Mouse (Mus musculus): Measurements from ENCODE around the gene Apbb1ip. TPM values are rescaled to one million over a fixed set of nuclear protein-coding genes. Genes with fewer than 3 reads are reported as not detected.

Gene Apbb1ip
- polyA plus RNA-seq, 1 experiment from 2014 or later, result 3.1 TPM

- Histone ChIP-seq H3K36me3 (ENCODE audit: control insufficient read depth, insufficient read depth, low read length) (no peaks in the 10 kb centered on the region), H3K4me2 (ENCODE audit: low read depth, low read length) (no peak overlapping the region), H3K27ac (replicated peaks; ENCODE audit: low read depth, low read length) (no peak overlapping the region), H3K27me3 (replicated peaks; ENCODE audit: control insufficient read depth, insufficient read depth, low read length) (no peaks in the 10 kb centered on the region), H3K9me3 (ENCODE audit: control insufficient read depth, low read length) (peaks cover 18% of the 10 kb centered on the region), H3K4me1 (ENCODE audit: control insufficient read depth, insufficient read depth, low read length) (no peaks in the 10 kb centered on the region), H3K9ac (ENCODE audit: low read depth, low read length) (no peak overlapping the region), H3K4me3 (ENCODE audit: low read depth, low read length) (no peak overlapping the region)
- ATAC-seq (ENCODE audit: low read depth) (no peak), DNase-seq (ENCODE audit: low spot score) (no peak)
Observed at GRCm38 (mm10) chr2:22796487-22796886, 22.6 kb downstream of the Apbb1ip start.

- Histone ChIP-seq H3K27ac (replicated peaks; ENCODE audit: low read depth, low read length) (no peak overlapping the region), H3K27me3 (replicated peaks; ENCODE audit: control insufficient read depth, insufficient read depth, low read length) (no peaks in the 10 kb centered on the region)
- WGBS, result 95% methylated on average over 2 of the region's 2 CpGs
Observed at GRCm38 (mm10) chr2:22799430-22800041, 25.6 kb downstream of the Apbb1ip start.

GRCm38 (mm10) chr2:22805589-22805988, 31.7 kb downstream of the Apbb1ip start:
- DNase-seq (ENCODE audit: low spot score) (no peak), ATAC-seq (ENCODE audit: low read depth) (no peak)
- H3K27me3 ChIP-seq (replicated peaks; ENCODE audit: control insufficient read depth, insufficient read depth, low read length), result no peaks in the 10 kb centered on the region
- no peak overlapping the region for H3K4me3 ChIP-seq (ENCODE audit: low read depth, low read length)
- H3K9ac ChIP-seq (ENCODE audit: low read depth, low read length), result no peak overlapping the region
- H3K4me1 ChIP-seq (ENCODE audit: control insufficient read depth, insufficient read depth, low read length), result no peaks in the 10 kb centered on the region
- no peaks in the 10 kb centered on the region for H3K9me3 ChIP-seq (ENCODE audit: control insufficient read depth, low read length)
- H3K27ac ChIP-seq (replicated peaks; ENCODE audit: low read depth, low read length), result no peak overlapping the region
- 71% methylated on average over 2 of the region's 2 CpGs for WGBS
- no peak overlapping the region for H3K4me2 ChIP-seq (ENCODE audit: low read depth, low read length)
- no peaks in the 10 kb centered on the region for H3K36me3 ChIP-seq (ENCODE audit: control insufficient read depth, insufficient read depth, low read length)

More at GRCm38 (mm10) chr2:22799430-22800041, 25.6 kb downstream of the Apbb1ip start:
- H3K36me3 ChIP-seq (ENCODE audit: control insufficient read depth, insufficient read depth, low read length), result no peaks in the 10 kb centered on the region
- no peak overlapping the region for H3K4me2 ChIP-seq (ENCODE audit: low read depth, low read length)
- no peak for ATAC-seq (ENCODE audit: low read depth)
- H3K4me3 ChIP-seq (ENCODE audit: low read depth, low read length), result no peak overlapping the region
- no peak overlapping the region for H3K9ac ChIP-seq (ENCODE audit: low read depth, low read length)
- no peak for DNase-seq (ENCODE audit: low spot score)
- H3K9me3 ChIP-seq (ENCODE audit: control insufficient read depth, low read length), result peaks cover 18% of the 10 kb centered on the region
- no peaks in the 10 kb centered on the region for H3K4me1 ChIP-seq (ENCODE audit: control insufficient read depth, insufficient read depth, low read length)

- DNase-seq (ENCODE audit: low spot score) (no peak), ATAC-seq (ENCODE audit: low read depth) (no peak)
- Histone ChIP-seq H3K9ac (ENCODE audit: low read depth, low read length) (no peak overlapping the region), H3K4me3 (ENCODE audit: low read depth, low read length) (no peak overlapping the region), H3K4me2 (ENCODE audit: low read depth, low read length) (no peak overlapping the region), H3K27ac (replicated peaks; ENCODE audit: low read depth, low read length) (no peak overlapping the region), H3K27me3 (replicated peaks; ENCODE audit: control insufficient read depth, insufficient read depth, low read length) (no peaks in the 10 kb centered on the region), H3K4me1 (ENCODE audit: control insufficient read depth, insufficient read depth, low read length) (no peaks in the 10 kb centered on the region), H3K36me3 (ENCODE audit: control insufficient read depth, insufficient read depth, low read length) (no peaks in the 10 kb centered on the region), H3K9me3 (ENCODE audit: control insufficient read depth, low read length) (no peaks in the 10 kb centered on the region)
- 86% methylated on average over 1 of the region's 1 CpGs for WGBS
Observed at GRCm38 (mm10) chr2:22806576-22806975, 32.7 kb downstream of the Apbb1ip start.

- no peak for DNase-seq (ENCODE audit: low spot score)
- WGBS, result 12% methylated on average over 1 of the region's 1 CpGs
- Histone ChIP-seq H3K36me3 (ENCODE audit: control insufficient read depth, insufficient read depth, low read length) (no peaks in the 10 kb centered on the region), H3K9ac (ENCODE audit: low read depth, low read length) (no peak overlapping the region), H3K4me2 (ENCODE audit: low read depth, low read length) (no peak overlapping the region), H3K9me3 (ENCODE audit: control insufficient read depth, low read length) (no peaks in the 10 kb centered on the region), H3K27me3 (replicated peaks; ENCODE audit: control insufficient read depth, insufficient read depth, low read length) (no peaks in the 10 kb centered on the region), H3K27ac (replicated peaks; ENCODE audit: low read depth, low read length) (no peak overlapping the region), H3K4me3 (ENCODE audit: low read depth, low read length) (no peak overlapping the region), H3K4me1 (ENCODE audit: control insufficient read depth, insufficient read depth, low read length) (no peaks in the 10 kb centered on the region)
- ATAC-seq (ENCODE audit: low read depth), result no peak
Observed at GRCm38 (mm10) chr2:22807312-22807711, 33.4 kb downstream of the Apbb1ip start.

GRCm38 (mm10) chr2:22810851-22811250, 37.0 kb downstream of the Apbb1ip start:
- Histone ChIP-seq H3K36me3 (ENCODE audit: control insufficient read depth, insufficient read depth, low read length) (no peaks in the 10 kb centered on the region), H3K27me3 (replicated peaks; ENCODE audit: control insufficient read depth, insufficient read depth, low read length) (no peaks in the 10 kb centered on the region), H3K9ac (ENCODE audit: low read depth, low read length) (no peak overlapping the region), H3K9me3 (ENCODE audit: control insufficient read depth, low read length) (no peaks in the 10 kb centered on the region), H3K4me3 (ENCODE audit: low read depth, low read length) (no peak overlapping the region), H3K4me1 (ENCODE audit: control insufficient read depth, insufficient read depth, low read length) (no peaks in the 10 kb centered on the region), H3K27ac (replicated peaks; ENCODE audit: low read depth, low read length) (no peak overlapping the region), H3K4me2 (ENCODE audit: low read depth, low read length) (no peak overlapping the region)
- DNase-seq (ENCODE audit: low spot score) (no peak), ATAC-seq (ENCODE audit: low read depth) (no peak)
- 80% methylated on average over 4 of the region's 4 CpGs for WGBS

- DNase-seq (ENCODE audit: low spot score) (no peak), ATAC-seq (ENCODE audit: low read depth) (no peak)
- no peaks in the 10 kb centered on the region for H3K27me3 ChIP-seq (replicated peaks; ENCODE audit: control insufficient read depth, insufficient read depth, low read length)
- no peaks in the 10 kb centered on the region for H3K9me3 ChIP-seq (ENCODE audit: control insufficient read depth, low read length)
- no peak overlapping the region for H3K4me2 ChIP-seq (ENCODE audit: low read depth, low read length)
- H3K36me3 ChIP-seq (ENCODE audit: control insufficient read depth, insufficient read depth, low read length), result no peaks in the 10 kb centered on the region
- no peaks in the 10 kb centered on the region for H3K4me1 ChIP-seq (ENCODE audit: control insufficient read depth, insufficient read depth, low read length)
- H3K9ac ChIP-seq (ENCODE audit: low read depth, low read length), result no peak overlapping the region
- H3K4me3 ChIP-seq (ENCODE audit: low read depth, low read length), result no peak overlapping the region
- WGBS, result 82% methylated on average over 8 of the region's 8 CpGs
- no peak overlapping the region for H3K27ac ChIP-seq (replicated peaks; ENCODE audit: low read depth, low read length)
Observed at GRCm38 (mm10) chr2:22811466-22811865, 37.6 kb downstream of the Apbb1ip start.

GRCm38 (mm10) chr2:22813921-22814320, 40.0 kb downstream of the Apbb1ip start:
- H3K36me3 ChIP-seq (ENCODE audit: control insufficient read depth, insufficient read depth, low read length), result no peaks in the 10 kb centered on the region
- no peak overlapping the region for H3K27ac ChIP-seq (replicated peaks; ENCODE audit: low read depth, low read length)
- H3K9ac ChIP-seq (ENCODE audit: low read depth, low read length), result no peak overlapping the region
- no peak overlapping the region for H3K4me2 ChIP-seq (ENCODE audit: low read depth, low read length)
- H3K4me3 ChIP-seq (ENCODE audit: low read depth, low read length), result no peak overlapping the region
- 56% methylated on average over 5 of the region's 5 CpGs for WGBS
- no peaks in the 10 kb centered on the region for H3K4me1 ChIP-seq (ENCODE audit: control insufficient read depth, insufficient read depth, low read length)
- no peaks in the 10 kb centered on the region for H3K9me3 ChIP-seq (ENCODE audit: control insufficient read depth, low read length)
- DNase-seq (ENCODE audit: low spot score) (no peak), ATAC-seq (ENCODE audit: low read depth) (no peak)
- H3K27me3 ChIP-seq (replicated peaks; ENCODE audit: control insufficient read depth, insufficient read depth, low read length), result no peaks in the 10 kb centered on the region

- WGBS, result 97% methylated on average over 2 of the region's 2 CpGs
- H3K4me2 ChIP-seq (ENCODE audit: low read depth, low read length), result no peak overlapping the region
- no peak overlapping the region for H3K27ac ChIP-seq (replicated peaks; ENCODE audit: low read depth, low read length)
- no peak overlapping the region for H3K9ac ChIP-seq (ENCODE audit: low read depth, low read length)
- H3K36me3 ChIP-seq (ENCODE audit: control insufficient read depth, insufficient read depth, low read length), result no peaks in the 10 kb centered on the region
- ATAC-seq (ENCODE audit: low read depth) (no peak), DNase-seq (ENCODE audit: low spot score) (no peak)
- no peak overlapping the region for H3K4me3 ChIP-seq (ENCODE audit: low read depth, low read length)
- H3K9me3 ChIP-seq (ENCODE audit: control insufficient read depth, low read length), result no peaks in the 10 kb centered on the region
- no peaks in the 10 kb centered on the region for H3K4me1 ChIP-seq (ENCODE audit: control insufficient read depth, insufficient read depth, low read length)
- H3K27me3 ChIP-seq (replicated peaks; ENCODE audit: control insufficient read depth, insufficient read depth, low read length), result no peaks in the 10 kb centered on the region
Observed at GRCm38 (mm10) chr2:22815674-22816073, 41.8 kb downstream of the Apbb1ip start.
